Mouse (Mus musculus) spleen, adult 18-20 months (tissue): ENCODE measurements around the gene Arg1.
A peak's percentile ranks its signal among the peaks of the same experiment; 100 is the strongest.

ENCODE experiments used
- DNase-seq, 2 experiments: peaks; one replicate each; pipeline ENCODE4 v3.0.0; 2022; ENCODE audit warnings: mixed read lengths in 2 of 2

The Arg1 gene

DNA sequence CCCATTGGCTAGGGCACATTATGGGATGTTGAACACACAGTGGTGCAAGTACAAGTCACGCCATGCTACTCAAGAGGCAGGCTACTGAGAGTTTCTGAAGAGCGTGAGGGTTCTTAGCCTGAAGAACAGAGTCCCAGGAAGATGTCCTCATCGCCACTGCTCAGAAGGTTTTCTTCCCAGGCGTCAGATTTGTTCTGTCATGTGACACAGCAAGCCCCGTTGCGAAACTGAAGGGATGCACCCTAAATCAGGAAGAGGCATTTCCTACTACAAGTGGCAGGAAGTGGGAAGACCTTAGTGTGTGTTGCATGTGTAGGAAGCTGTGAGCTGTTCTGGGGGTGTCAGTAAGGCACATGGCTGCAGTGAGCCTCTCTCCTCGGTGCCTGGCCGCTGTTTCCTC is 16.1 kb downstream of the Arg1 start:
- no peak for DNase-seq

DNA sequence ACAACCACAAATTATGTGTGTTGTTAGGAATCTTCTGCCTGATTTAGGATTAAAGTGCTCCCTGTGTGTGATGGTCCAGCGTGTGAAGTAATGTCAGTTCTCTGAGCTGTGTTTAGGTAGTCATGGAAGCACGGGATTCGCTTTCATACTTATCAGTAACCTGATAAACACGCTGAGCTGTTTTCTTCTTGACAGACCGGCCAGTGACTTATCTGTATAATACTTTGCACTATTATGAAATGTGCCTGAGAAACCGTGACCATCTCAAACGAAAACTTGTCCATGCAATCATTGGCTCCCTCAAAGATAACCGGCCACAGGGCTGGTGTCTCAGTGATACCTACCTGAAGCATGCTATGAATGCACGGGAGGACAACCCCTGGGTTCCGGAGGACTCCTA is 21.7 kb downstream of the Arg1 start:
- DNase-seq = no peak

- DNase-seq = peak in 1 of 2 experiments; percentile 32
Observed at GRCm38 (mm10) chr10:24895927-24896326, 31.4 kb downstream of the Arg1 start.

GRCm38 (mm10) chr10:24888343-24888742 is 38.9 kb downstream of the Arg1 start:
- no peak for DNase-seq

- DNase-seq = no peak
Observed at GRCm38 (mm10) chr10:24886008-24886407, 41.3 kb downstream of the Arg1 start.

DNA sequence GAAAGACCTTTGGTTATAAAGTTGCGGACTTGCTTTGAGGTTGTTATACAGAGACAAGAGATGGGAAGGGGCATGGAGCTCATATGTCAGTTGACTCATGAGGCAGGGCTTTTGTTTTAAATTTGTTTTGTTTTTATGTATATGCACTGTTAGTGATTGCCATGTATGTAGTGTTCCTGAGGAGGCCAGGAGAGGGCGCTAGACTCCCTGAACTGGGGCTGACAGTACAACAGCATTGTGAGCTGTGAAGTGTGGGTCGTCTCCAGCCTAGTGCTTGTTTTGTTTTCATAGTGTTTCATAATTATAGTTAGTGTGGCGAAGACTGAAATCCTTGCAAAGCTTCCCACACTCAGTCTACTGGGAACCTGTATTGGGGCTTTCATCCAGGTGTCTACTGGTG is 53.7 kb downstream of the Arg1 start:
- DNase-seq = no peak

DNA sequence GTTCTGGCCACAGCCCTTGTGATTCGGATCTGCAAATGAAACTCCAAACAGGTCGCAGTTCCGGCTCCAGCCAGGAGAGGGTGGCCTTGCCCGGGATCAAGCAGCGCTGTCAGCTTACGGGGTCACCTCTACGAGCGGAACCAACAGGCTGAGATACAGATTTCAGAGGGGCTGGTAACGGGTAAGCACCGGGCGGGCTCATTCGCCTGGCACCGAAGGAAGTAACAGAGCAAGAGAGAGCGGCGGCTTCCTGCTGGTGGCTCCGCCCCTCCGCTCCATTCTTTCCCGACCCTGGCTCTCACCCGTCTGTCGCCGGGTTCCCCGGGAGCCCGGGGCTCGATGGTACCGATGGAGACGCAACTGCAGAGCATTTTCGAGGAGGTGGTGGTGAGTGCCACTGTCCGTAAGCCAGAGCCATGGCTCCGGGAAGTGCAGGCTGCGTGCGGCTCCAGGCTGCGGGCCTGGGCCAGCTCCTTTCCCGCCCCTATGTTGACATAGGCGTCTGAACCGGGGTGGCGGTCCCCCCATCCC is 57.5 kb downstream of the Arg1 start, which contains the start of gene Med23:
Med23 (plus strand) TSS at position 227 of the 531 bp plus-strand sequence.
- DNase-seq = peak; percentile 88 to 97
